Mouse (Mus musculus): ENCODE data around the gene Nhlh1.

The Nhlh1 gene

GRCm38 (mm10) chr1:172053541-172054440 is 3.6 kb downstream of the Nhlh1 start:
- DNase-seq (ENCODE audit: low read depth, low spot score), result peak; percentile 26

- no peak for DNase-seq (ENCODE audit: low read depth, low spot score)
These were observed 4.5 kb downstream of the Nhlh1 start for GRCm38 (mm10) chr1:172052766-172053279.

GRCm38 (mm10) chr1:172049131-172049782 is 8.1 kb downstream of the Nhlh1 start:
- no peak for DNase-seq (ENCODE audit: low read depth, low spot score)

- DNase-seq (ENCODE audit: low read depth, low spot score), result no peak
These were observed 9.1 kb downstream of the Nhlh1 start for GRCm38 (mm10) chr1:172048241-172048734.

- peak; percentile 80 for DNase-seq (ENCODE audit: low read depth, low spot score)
These were observed 10.4 kb downstream of the Nhlh1 start for GRCm38 (mm10) chr1:172046938-172047337.

- no peak for DNase-seq (ENCODE audit: low read depth, low spot score)
These were observed 11.0 kb downstream of the Nhlh1 start for GRCm38 (mm10) chr1:172046410-172046809.

GRCm38 (mm10) chr1:172029914-172030313 is 27.5 kb downstream of the Nhlh1 start:
- no peak for DNase-seq (ENCODE audit: low read depth, low spot score)

- no peak for DNase-seq (ENCODE audit: low read depth, low spot score)
These were observed 28.7 kb downstream of the Nhlh1 start, which contains the start of gene Vangl2 for GRCm38 (mm10) chr1:172028394-172029275. Vangl2 (minus strand) TSS chr1:172028444.

- no peak for DNase-seq (ENCODE audit: low read depth, low spot score)
These were observed 29.6 kb downstream of the Nhlh1 start for GRCm38 (mm10) chr1:172027809-172028102.

GRCm38 (mm10) chr1:172027010-172027808 is 30.2 kb downstream of the Nhlh1 start:
- peak; percentile 86 for DNase-seq (ENCODE audit: low read depth, low spot score)

- peak; percentile 73 for DNase-seq (ENCODE audit: low read depth, low spot score)
These were observed 31.0 kb downstream of the Nhlh1 start for GRCm38 (mm10) chr1:172026201-172026901.

GRCm38 (mm10) chr1:172025201-172025904 is 32.0 kb downstream of the Nhlh1 start:
- DNase-seq (ENCODE audit: low read depth, low spot score), result no peak

GRCm38 (mm10) chr1:172024140-172024895 is 33.1 kb downstream of the Nhlh1 start:
- peak; percentile 86 for DNase-seq (ENCODE audit: low read depth, low spot score)

- no peak for DNase-seq (ENCODE audit: low read depth, low spot score)
These were observed 37.4 kb downstream of the Nhlh1 start for GRCm38 (mm10) chr1:172019863-172020521.

GRCm38 (mm10) chr1:172019339-172019738 is 38.0 kb downstream of the Nhlh1 start:
- DNase-seq (ENCODE audit: low read depth, low spot score), result no peak

- no peak for DNase-seq (ENCODE audit: low read depth, low spot score)
These were observed 38.7 kb downstream of the Nhlh1 start for GRCm38 (mm10) chr1:172018336-172019311.

- DNase-seq (ENCODE audit: low read depth, low spot score), result no peak
These were observed 39.8 kb downstream of the Nhlh1 start for GRCm38 (mm10) chr1:172017517-172018070.
